ENCODE assay signal across 8 mouse cellular contexts in the genomic region with DNA sequence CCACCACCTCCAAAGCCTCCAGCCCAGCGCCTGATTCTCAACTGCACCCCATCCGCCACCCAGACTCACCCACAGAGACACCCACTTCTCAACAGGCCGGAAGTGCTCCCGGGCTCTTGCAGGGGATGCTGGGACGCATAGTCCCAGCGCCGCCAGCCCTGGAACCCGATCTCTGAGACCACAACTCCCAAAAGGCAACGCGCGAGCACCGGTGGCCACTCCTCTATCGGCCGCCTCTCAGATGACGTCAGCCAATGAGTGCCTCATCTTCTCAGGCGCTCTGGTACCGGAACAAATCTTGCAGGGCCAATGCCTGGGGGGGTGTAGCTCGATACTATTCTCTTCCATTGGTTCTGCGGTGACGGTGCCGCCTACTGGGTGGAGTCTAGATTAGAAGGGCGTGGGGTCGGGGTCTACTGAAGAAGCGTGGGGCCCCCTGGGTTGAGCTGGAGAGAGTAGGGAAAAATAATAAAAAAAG. TPM values are rescaled to one million over a fixed set of nuclear protein-coding genes. Genes with fewer than 3 reads are reported as not detected.
DNase-seq lines count a peak whose midpoint lies in the region; ATAC-seq and TF ChIP-seq lines count a peak whose summit lies in the region.

A gene (minus strand): TSS at position 174 of the 478 bp plus-strand sequence.

- H3K4me1 ChIP-seq in hindbrain, postnatal 0 days (ENCODE audit: insufficient read depth, low read length), result peaks cover 4% of the 10 kb centered on the region; the same call in 1 of the 2 replicates

- peak; percentile 99 for DNase-seq in ZHBTc4 (ENCODE audit: low read depth, low spot score)
- peak; percentile 97 for DNase-seq in gastrocnemius, adult 2 months
- DNase-seq in hindbrain, postnatal 0 days (ENCODE audit: low spot score), result peak; percentile 99
- peak; percentile 94 to 97 for DNase-seq in left cerebral cortex, adult 2 months (ENCODE audit: extremely low spot score in 1 of 2, low spot score in 2 of 2)
- DNase-seq in right cerebral cortex, adult 2 months (ENCODE audit: low spot score in 2 of 2), result peak; percentile 97 to 98
- DNase-seq in urinary bladder, postnatal 14 days (ENCODE audit: low spot score), result peak; percentile 96

- peak within 1 kb of the TSS; percentile 84 for H3K27ac ChIP-seq in gastrocnemius, adult 2 months
- peak within 1 kb of the TSS; percentile 51; the same call in 1 of the 2 replicates for H3K27ac ChIP-seq in hindbrain, postnatal 0 days
- H3K27ac ChIP-seq in left cerebral cortex, adult 2 months, result peak within 1 kb of the TSS; percentile 69

- intact Hi-C loops in gastrocnemius, adult 2 months (cut with DNase I), result loop anchor here (5.0 to 10.0 kb wide), 3 partner anchors 42 to 245 kb away; a partner anchor contains a TSS
- intact Hi-C loops in left cerebral cortex, adult 2 months (cut with DNase I), result loop anchor here (1.0 to 5.0 kb wide), 4 partner anchors 44 to 247 kb away; a partner anchor contains a TSS

- ATAC-seq in common myeloid progenitor, adult 5-6 weeks (replicated peaks; ENCODE audit: low read depth, poor library complexity, severe bottlenecking), result peak; percentile 96
- ATAC-seq in hindbrain, postnatal 0 days, result peak; percentile 98
- ATAC-seq in megakaryocyte, adult 5-6 weeks (ENCODE audit: poor library complexity, severe bottlenecking), result peak; percentile 97

- H3K9me3 ChIP-seq in hindbrain, postnatal 0 days (ENCODE audit: low read length), result no peaks in the 10 kb centered on the region

- WGBS in hindbrain, postnatal 0 days, result 1% methylated on average over 24 of the region's 24 CpGs

- peak; percentile 27; the same call in 1 of the 2 replicates for TF ChIP-seq CTCF in gastrocnemius, adult 2 months (IDR thresholded peaks at IDR 0.05)
- TF ChIP-seq CTCF in hindbrain, postnatal 0 days (IDR thresholded peaks at IDR 0.05; ENCODE audit: low read depth), result peak; percentile 35; the same call in 1 of the 2 replicates
- peak; percentile 35 for TF ChIP-seq CTCF in left cerebral cortex, adult 2 months (IDR thresholded peaks at IDR 0.05)

- H3K27me3 ChIP-seq in hindbrain, postnatal 0 days (ENCODE audit: insufficient read depth, low read length), result no peaks in the 10 kb centered on the region

- H3K9ac ChIP-seq in hindbrain, postnatal 0 days (replicated peaks; ENCODE audit: low read length), result peak within 1 kb of the TSS; percentile 51

- peak within 1 kb of the TSS; percentile 75 for H3K4me3 ChIP-seq in gastrocnemius, adult 2 months
- H3K4me3 ChIP-seq in hindbrain, postnatal 0 days (ENCODE audit: low read length), result peak within 1 kb of the TSS; percentile 60
- peak within 1 kb of the TSS; percentile 57 for H3K4me3 ChIP-seq in left cerebral cortex, adult 2 months

- peak within 1 kb of the TSS; percentile 79 for H3K4me2 ChIP-seq in hindbrain, postnatal 0 days (ENCODE audit: low read depth, low read length)

- H3K36me3 ChIP-seq in hindbrain, postnatal 0 days (ENCODE audit: insufficient read depth, low read length), result no peaks in the 10 kb centered on the region

RNA-seq across cellular contexts. Expression of the gene that starts here (rescaled TPM):
- total RNA-seq in common myeloid progenitor, adult 5-6 weeks (2017), result 2.6 and 3.2 TPM in 2 replicates
- 1 to 10 TPM; 3.3 to 3.6 TPM for total RNA-seq in gastrocnemius, adult 2 months (2021)
- 6.7 and 15.3 TPM in 2 replicates for total RNA-seq in hindbrain, postnatal 0 days (2014; rRNA removed)
- polyA plus RNA-seq in hindbrain, postnatal 0 days (2015; fragmentation: Nextera tagmentation; extraction: Ambion mirVana), result 1.8 and 1.9 TPM in 2 replicates
- total RNA-seq in left cerebral cortex, adult 2 months (2021), result 1 to 10 TPM; 8.2 to 9.4 TPM
- total RNA-seq in megakaryocyte, adult 5-6 weeks (2015), result 1.5 and 3.0 TPM in 2 replicates
- total RNA-seq in megakaryocyte, adult 5-6 weeks (2017), result 2.9 and 3.3 TPM in 2 replicates

Comparison
In these comparisons a context has a peak if more than half of its experiments do, and no peak if none do; other contexts are left out.
1. Peak in every context shown above with its lines: DNase-seq, ATAC-seq, H3K4me3 ChIP-seq and H3K27ac ChIP-seq.